Mouse (Mus musculus) brain, embryonic 14.5 days (tissue): ENCODE data around the gene Klf13. TPM values are rescaled to one million over a fixed set of nuclear protein-coding genes. Genes with fewer than 3 reads are reported as not detected.

Source experiments
- DNase-seq: peaks from one replicate; pipeline ENCODE4 v3.0.0-alpha.2; 2011; ENCODE audit warnings: low read depth
- CTCF ChIP-seq: fragments of 200-500 bp; IDR thresholded peaks from 2 replicates; pipeline ENCODE4 v1.5.1; 2012; ENCODE audit warnings: inconsistent platforms, mild to moderate bottlenecking, moderate library complexity, borderline replicate concordance; ENCODE audit not compliant: insufficient read depth, insufficient read length; ENCODE audit errors: extremely low read depth
- POLR2A ChIP-seq: fragments of 200-500 bp; IDR thresholded peaks from 2 replicates; pipeline ENCODE4 v1.6.1; 2012; ENCODE audit warnings: mild to moderate bottlenecking, inconsistent platforms, borderline replicate concordance; ENCODE audit not compliant: poor library complexity, insufficient read depth, insufficient read length, severe bottlenecking; ENCODE audit errors: extremely low read depth
- polyA plus RNA-seq: library from polyadenylated mRNA; depleted of rRNA; stranded (reverse); fragments of >200 nt; gene quantifications from 2 replicates; pipeline ENCODE4 v1.2.3, GENCODE M21; 2012

Gene Klf13
- polyA plus RNA-seq, 1 experiment, result 19.8 TPM

DNA sequence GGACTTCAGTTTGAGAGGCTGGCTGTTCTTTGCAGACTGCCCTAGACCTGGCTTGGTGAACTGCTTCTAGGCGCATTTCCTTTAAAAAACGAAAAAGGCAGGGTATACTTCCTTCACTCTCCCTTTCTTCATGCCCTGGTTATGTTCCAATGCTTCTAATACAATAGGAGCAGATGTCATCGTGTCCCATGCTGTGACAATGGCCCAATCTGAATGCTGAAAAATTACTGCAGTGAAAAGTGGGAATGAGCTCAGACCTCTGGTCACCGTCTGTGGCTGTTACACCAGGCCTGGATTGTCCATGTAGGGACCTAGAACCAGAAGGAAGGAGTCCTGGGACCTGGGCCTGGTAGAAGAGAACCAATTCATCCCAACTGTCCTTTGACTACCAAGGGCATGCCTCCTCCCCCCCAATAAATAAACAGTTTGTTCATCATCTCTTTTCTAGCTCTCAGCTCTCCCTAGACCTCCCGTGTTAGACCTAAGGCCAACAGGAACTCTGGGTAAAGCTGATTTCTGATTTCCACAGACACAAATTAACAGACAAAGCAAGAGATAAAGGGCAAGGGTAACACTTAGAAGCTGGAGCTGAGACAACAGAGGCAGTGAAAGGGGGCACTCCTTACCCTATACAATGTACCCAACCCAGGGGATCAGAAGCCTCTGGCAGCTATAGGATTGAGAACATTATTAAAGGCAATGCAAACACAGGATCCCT, 30.8 kb downstream of the Klf13 start:
- no peak for DNase-seq
- TF ChIP-seq POLR2A (no peak), CTCF (no peak)

GRCm38 (mm10) chr7:63905642-63906041, 33.1 kb downstream of the Klf13 start:
- TF ChIP-seq POLR2A (no peak), CTCF (no peak)
- DNase-seq, result no peak

DNA sequence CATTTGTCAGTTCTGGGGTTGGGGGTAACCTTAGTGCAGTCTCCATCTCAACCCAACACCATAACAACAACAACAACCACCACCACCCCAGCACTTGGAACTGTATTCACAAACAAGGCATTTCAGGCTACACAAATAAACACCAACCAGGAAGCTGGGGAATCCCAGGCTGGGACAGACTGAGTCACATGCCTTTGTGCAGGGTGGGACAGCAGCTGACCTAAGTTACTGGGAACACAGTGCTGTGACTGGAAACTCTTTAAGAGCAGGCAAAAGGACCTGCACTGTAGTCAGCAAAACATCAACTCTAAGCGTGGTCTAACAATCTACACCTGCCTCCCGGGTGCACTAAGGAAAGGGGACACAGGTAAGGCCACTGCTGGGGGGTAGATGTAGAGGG, 33.5 kb downstream of the Klf13 start:
- no peak for TF ChIP-seq POLR2A
- no peak for TF ChIP-seq CTCF
- DNase-seq, result no peak

GRCm38 (mm10) chr7:63903635-63904380, 34.9 kb downstream of the Klf13 start:
- DNase-seq, result no peak
- no peak for TF ChIP-seq CTCF
- no peak for TF ChIP-seq POLR2A

GRCm38 (mm10) chr7:63902604-63903210, 36.0 kb downstream of the Klf13 start:
- no peak for DNase-seq
- no peak for TF ChIP-seq CTCF
- TF ChIP-seq POLR2A, result no peak

DNA sequence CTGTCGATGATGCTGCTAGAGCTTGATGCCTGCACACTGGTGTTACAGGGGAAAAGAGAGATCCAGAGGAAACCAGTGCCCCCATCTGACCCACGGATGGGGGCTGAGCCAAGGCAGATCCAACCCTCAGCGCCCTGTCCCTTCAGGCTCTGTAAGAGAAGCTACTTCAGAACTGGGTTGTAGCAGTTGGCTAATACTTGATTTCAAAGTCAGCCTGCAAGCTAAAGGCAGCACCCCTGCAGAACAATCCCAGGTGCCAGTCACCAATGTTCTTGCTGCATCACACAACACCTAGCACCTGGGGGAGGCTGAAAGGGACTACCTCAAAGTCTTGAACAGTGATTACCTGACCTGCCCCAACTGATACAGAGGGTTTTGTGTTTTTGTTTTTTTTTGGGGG, 36.8 kb downstream of the Klf13 start:
- no peak for DNase-seq
- TF ChIP-seq CTCF (no peak), POLR2A (no peak)

- no peak for TF ChIP-seq CTCF
- no peak for TF ChIP-seq POLR2A
- DNase-seq, result peak; percentile 73
Measured at GRCm38 (mm10) chr7:63901346-63901745, 37.4 kb downstream of the Klf13 start.

GRCm38 (mm10) chr7:63900411-63900810, 38.3 kb downstream of the Klf13 start:
- TF ChIP-seq CTCF, result no peak
- no peak for TF ChIP-seq POLR2A
- no peak for DNase-seq

DNA sequence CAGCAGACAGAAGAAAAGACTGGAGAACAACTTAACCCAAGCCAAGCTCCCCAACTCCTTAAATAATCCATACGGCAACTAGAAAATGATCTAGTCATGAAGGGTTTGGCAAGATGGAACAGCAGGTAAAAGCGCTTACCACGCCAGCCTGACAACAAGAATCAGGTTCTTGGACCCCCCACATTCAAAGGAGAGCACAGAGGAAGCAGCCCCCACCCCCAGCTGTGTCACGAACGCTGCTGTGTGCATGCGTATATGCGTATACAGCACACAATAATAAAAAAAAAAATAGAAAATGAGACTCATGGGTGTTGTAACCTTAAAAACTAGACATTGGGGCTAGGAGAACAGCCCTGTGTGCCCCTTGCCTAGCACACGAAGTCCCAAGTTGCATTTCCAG, 38.8 kb downstream of the Klf13 start:
- DNase-seq, result no peak
- TF ChIP-seq CTCF (no peak), POLR2A (no peak)

- no peak for TF ChIP-seq POLR2A
- no peak for TF ChIP-seq CTCF
- no peak for DNase-seq
Measured at GRCm38 (mm10) chr7:63898201-63898600, 40.5 kb downstream of the Klf13 start.

DNA sequence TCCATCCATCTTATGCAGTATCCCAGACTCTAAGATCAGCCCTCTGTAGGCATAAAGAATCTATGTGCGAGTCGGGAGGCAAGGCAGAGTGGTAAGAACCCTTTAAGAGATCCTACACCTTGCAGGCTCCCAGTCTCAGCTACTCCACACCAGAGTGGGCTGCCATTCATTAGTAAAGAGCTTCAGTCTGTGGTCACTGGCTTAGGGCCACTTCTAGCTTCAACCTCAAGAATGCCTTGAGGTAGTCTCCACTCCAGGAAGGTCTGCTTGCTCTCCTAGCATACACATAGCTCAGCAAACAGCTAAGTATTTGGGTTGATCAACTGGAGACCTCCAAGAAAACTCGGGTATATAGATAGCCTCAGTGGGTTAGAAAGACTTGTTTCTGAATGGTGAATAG, 41.1 kb downstream of the Klf13 start:
- TF ChIP-seq CTCF (no peak), POLR2A (no peak)
- no peak for DNase-seq

- DNase-seq, result peak; percentile 90
- TF ChIP-seq POLR2A (no peak), CTCF (peak; percentile 53)
Measured at GRCm38 (mm10) chr7:63896968-63897468, 41.7 kb downstream of the Klf13 start.
